Mouse (Mus musculus) kidney, adult 2 months (tissue): ENCODE measurements around the gene Zfp687.

Source experiments
- CTCF ChIP-seq: fragments of 200-500 bp; conservative IDR thresholded peaks from 2 replicates; pipeline ENCODE4 v1.5.1; 2011; ENCODE audit warnings: low read depth, mild to moderate bottlenecking, control low read depth, low read length, moderate library complexity, mixed read lengths; ENCODE audit not compliant: insufficient read depth, insufficient read length
- POLR2A ChIP-seq: fragments of 200-500 bp; IDR thresholded peaks from one replicate; pipeline ENCODE4 v1.6.1; 2011; ENCODE audit warnings: low read depth, low read length, control low read depth

GRCm38 (mm10) chr3:94985513-94985912 lies 29.7 kb downstream of the Zfp687 start:
- no peak for TF ChIP-seq POLR2A
- TF ChIP-seq CTCF, result no peak
